ENCODE assay signal across 23 mouse cellular contexts in the genomic region with DNA sequence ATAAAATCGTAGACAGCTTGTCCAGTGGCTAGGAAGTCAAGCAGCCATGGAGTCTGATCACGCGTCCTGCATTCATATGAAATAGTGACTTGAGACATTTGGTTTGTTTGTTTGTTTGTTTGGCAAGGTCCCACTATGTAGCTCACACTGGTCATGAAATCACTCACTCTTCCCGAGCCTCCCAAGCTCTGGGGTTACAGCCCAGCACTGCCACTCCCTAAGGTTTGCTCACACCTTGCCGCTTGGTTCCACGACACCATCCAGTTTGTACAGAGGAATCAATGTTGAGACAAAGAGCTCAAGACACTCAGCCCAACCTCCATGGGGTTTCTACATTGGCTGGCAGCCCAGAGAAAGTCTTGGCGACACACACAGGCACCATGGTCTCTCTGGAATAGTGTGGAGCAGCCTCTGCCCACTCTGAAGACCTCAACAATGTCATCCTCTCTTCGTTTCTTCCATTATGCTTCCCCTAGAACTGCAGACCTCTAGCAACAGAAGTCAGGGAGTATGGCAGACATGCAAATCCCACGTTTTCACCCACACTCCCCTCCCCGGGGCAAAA.
A peak's percentile ranks its signal among the peaks of the same experiment; 100 is the strongest.
DNase-seq lines count a peak whose midpoint lies in the region; ATAC-seq and TF ChIP-seq lines count a peak whose summit lies in the region.
"Had no signal": no experiment of that assay in that cellular context is flagged by ENCODE, and none has a peak within 500 bp of the region (broad histone marks: within the 10 kb centered on the region; RNA-seq: fewer than 3 reads in every experiment).

No protein-coding gene starts in this region.

- TF ChIP-seq POLR2A in brain, embryonic 14.5 days (IDR thresholded peaks at IDR 0.05; ENCODE audit: borderline replicate concordance, extremely low read depth, insufficient read depth, insufficient read length, poor library complexity, severe bottlenecking) = no peak

- no peaks in the 10 kb centered on the region for H3K9me3 ChIP-seq in intestine, embryonic 14.5 days (ENCODE audit: control insufficient read depth, low read length)
- H3K9me3 ChIP-seq in intestine, postnatal 0 days (ENCODE audit: control insufficient read depth) = no peaks in the 10 kb centered on the region
- H3K9me3 ChIP-seq: embryonic facial prominence, embryonic 13.5 days; heart, embryonic 13.5 days; limb, embryonic 12.5 days; liver, embryonic 13.5 days; megakaryocyte, embryonic 14.5 days; midbrain, embryonic 15.5 days; stomach, embryonic 15.5 days had no signal

- H3K4me3 ChIP-seq in intestine, embryonic 14.5 days (ENCODE audit: low read depth, low read length) = no peak overlapping the region
- no peak overlapping the region for H3K4me3 ChIP-seq in intestine, postnatal 0 days (ENCODE audit: low read depth, low read length)
- H3K4me3 ChIP-seq: embryonic facial prominence, embryonic 13.5 days; heart, embryonic 13.5 days; layer of hippocampus, adult 2 months; left cerebral cortex, adult 2 months; limb, embryonic 12.5 days; liver, embryonic 13.5 days; megakaryocyte, embryonic 14.5 days; midbrain, embryonic 15.5 days; stomach, embryonic 15.5 days had no signal

- no peak overlapping the region for H3K4me2 ChIP-seq in intestine, embryonic 14.5 days (ENCODE audit: low read length)
- H3K4me2 ChIP-seq in intestine, postnatal 0 days (replicated peaks; ENCODE audit: low read depth) = no peak overlapping the region
- H3K4me2 ChIP-seq: embryonic facial prominence, embryonic 13.5 days; heart, embryonic 13.5 days; limb, embryonic 12.5 days; liver, embryonic 13.5 days; midbrain, embryonic 15.5 days; stomach, embryonic 15.5 days had no signal

- no peak overlapping the region for H3K9ac ChIP-seq in intestine, embryonic 14.5 days (ENCODE audit: low read length)
- no peak overlapping the region for H3K9ac ChIP-seq in intestine, postnatal 0 days (ENCODE audit: low read depth, low read length)
- H3K9ac ChIP-seq: embryonic facial prominence, embryonic 13.5 days; heart, embryonic 13.5 days; limb, embryonic 12.5 days; liver, embryonic 13.5 days; midbrain, embryonic 15.5 days; stomach, embryonic 15.5 days had no signal

- no peak overlapping the region for H3K27ac ChIP-seq in intestine, embryonic 14.5 days (ENCODE audit: low read depth)
- no peak overlapping the region for H3K27ac ChIP-seq in intestine, postnatal 0 days (ENCODE audit: low read depth, low read length)
- H3K27ac ChIP-seq: embryonic facial prominence, embryonic 13.5 days; layer of hippocampus, adult 2 months; left cerebral cortex, adult 2 months; limb, embryonic 12.5 days; liver, embryonic 13.5 days; midbrain, embryonic 15.5 days; stomach, embryonic 15.5 days had no signal

- no peaks in the 10 kb centered on the region for H3K36me3 ChIP-seq in intestine, embryonic 14.5 days (ENCODE audit: control insufficient read depth, insufficient read depth, low read length)
- H3K36me3 ChIP-seq in intestine, postnatal 0 days (ENCODE audit: control insufficient read depth, insufficient read depth) = no peaks in the 10 kb centered on the region
- H3K36me3 ChIP-seq: embryonic facial prominence, embryonic 13.5 days; heart, embryonic 13.5 days; limb, embryonic 12.5 days; liver, embryonic 13.5 days; midbrain, embryonic 15.5 days; stomach, embryonic 15.5 days had no signal

- 76% methylated on average over 10 of the region's 10 CpGs for WGBS in intestine, embryonic 14.5 days
- 53% methylated on average over 10 of the region's 10 CpGs for WGBS in intestine, postnatal 0 days

- ATAC-seq in intestine, embryonic 14.5 days (replicated peaks; ENCODE audit: low FRiP score, low TSS enrichment, low read depth) = 0 out of 2 replicates have a peak, but pooled peaks have one; percentile 60
- ATAC-seq in intestine, postnatal 0 days = no peak
- no peak for ATAC-seq in granulocyte monocyte progenitor cell, adult 5-6 weeks (replicated peaks; ENCODE audit: poor library complexity, severe bottlenecking)
- ATAC-seq: lung, postnatal 0 days; midbrain, embryonic 15.5 days had no signal

- no peaks in the 10 kb centered on the region for H3K27me3 ChIP-seq in intestine, embryonic 14.5 days (replicated peaks; ENCODE audit: control insufficient read depth, insufficient read depth, low read length)
- no peaks in the 10 kb centered on the region for H3K27me3 ChIP-seq in intestine, postnatal 0 days (replicated peaks; ENCODE audit: control insufficient read depth, insufficient read depth, low read length)
- H3K27me3 ChIP-seq: embryonic facial prominence, embryonic 13.5 days; heart, embryonic 13.5 days; limb, embryonic 12.5 days; liver, embryonic 13.5 days; megakaryocyte, embryonic 14.5 days; midbrain, embryonic 15.5 days; stomach, embryonic 15.5 days had no signal

- TF ChIP-seq CTCF in intestine, postnatal 0 days (IDR thresholded peaks at IDR 0.05; ENCODE audit: low read depth) = no peak
- TF ChIP-seq CTCF in brain, embryonic 14.5 days (IDR thresholded peaks at IDR 0.05; ENCODE audit: borderline replicate concordance, extremely low read depth, insufficient read depth, insufficient read length) = no peak

- H3K4me1 ChIP-seq in intestine, embryonic 14.5 days (replicated peaks; ENCODE audit: control insufficient read depth, insufficient read depth, low read length) = no peaks in the 10 kb centered on the region
- H3K4me1 ChIP-seq in intestine, postnatal 0 days (replicated peaks; ENCODE audit: control insufficient read depth, insufficient read depth, low read length) = no peaks in the 10 kb centered on the region
- H3K4me1 ChIP-seq: embryonic facial prominence, embryonic 13.5 days; midbrain, embryonic 15.5 days; stomach, embryonic 15.5 days had no signal

- peak; percentile 44 to 59 for DNase-seq in cerebellum, postnatal 14 days
- no peak for DNase-seq in cerebellum, adult 8-10 months
- DNase-seq in intestine, embryonic 14.5 days (ENCODE audit: low spot score) = no peak
- DNase-seq in NIH3T3 (ENCODE audit: low read depth) = peak; percentile 25
- DNase-seq in brain, embryonic 14.5 days (ENCODE audit: low read depth) = peak; percentile 50
- DNase-seq: gastrocnemius, postnatal 14 days; heart, postnatal 36 days; kidney, adult 18-20 months; kidney, postnatal 10 days; liver, embryonic 13.5 days; right cerebral cortex, adult 18-20 months; thymus, postnatal 14 days had no signal

Comparison
In these comparisons a context has a peak if more than half of its experiments do, and no peak if none do; other contexts are left out.
1. DNase-seq: peak in cerebellum, postnatal 14 days (2 of 2), NIH3T3 (single experiment) and brain, embryonic 14.5 days (single experiment); none in cerebellum, adult 8-10 months (single experiment) and intestine, embryonic 14.5 days (single experiment).